Mouse (Mus musculus) embryonic facial prominence, embryonic 13.5 days (tissue): ENCODE results near the gene Itpr2. TPM values are rescaled to one million over a fixed set of nuclear protein-coding genes. Genes with fewer than 3 reads are reported as not detected.

ENCODE experiments used
- ATAC-seq: fragments of 200-750 bp; cut with Nextera tagmentation; 2 replicates; pipeline ENCODE4 v1.8.0; 2017; ENCODE audit warnings: low read depth; ENCODE audit not compliant: insufficient number of reproducible peaks, insufficient read depth, low FRiP score, low TSS enrichment
- H3K27ac ChIP-seq: fragments of 300-500 bp; sonication (generic); 2 replicates; pipeline ENCODE4 v1.5.1; 2015; ENCODE audit warnings: moderate library complexity, mild to moderate bottlenecking, inconsistent platforms
- H3K27me3 ChIP-seq: fragments of 300-500 bp; sonication (generic); 2 replicates; pipeline ENCODE4 v1.6.1; 2015; ENCODE audit warnings: mild to moderate bottlenecking, inconsistent platforms
- H3K36me3 ChIP-seq: fragments of 300-500 bp; sonication (generic); 2 replicates; pipeline ENCODE4 v1.6.1; 2015; ENCODE audit warnings: mild to moderate bottlenecking, inconsistent platforms
- H3K4me1 ChIP-seq: fragments of 300-500 bp; sonication (generic); 2 replicates; pipeline ENCODE4 v1.6.1; 2015; ENCODE audit warnings: inconsistent platforms
- H3K4me2 ChIP-seq: fragments of 300-500 bp; sonication (generic); 2 replicates; pipeline ENCODE4 v1.6.1; 2015; ENCODE audit warnings: moderate library complexity, mild to moderate bottlenecking, inconsistent platforms
- H3K4me3 ChIP-seq: fragments of 300-500 bp; sonication (generic); 2 replicates; pipeline ENCODE4 v1.5.1; 2015; ENCODE audit warnings: mild to moderate bottlenecking, inconsistent platforms
- H3K9ac ChIP-seq: fragments of 300-500 bp; sonication (generic); 2 replicates; pipeline ENCODE4 v1.6.1; 2015; ENCODE audit warnings: mild to moderate bottlenecking, inconsistent platforms
- H3K9me3 ChIP-seq: fragments of 300-500 bp; sonication (generic); 2 replicates; pipeline ENCODE4 v1.6.1; 2016; ENCODE audit warnings: inconsistent platforms
- WGBS: fragments of 180-500 bp; shearing (Covaris S2); methylation state at CpG from one replicate; pipeline ENCODE4 v1.1.7; 2015; ENCODE audit warnings: mixed read lengths; 5-methylcytosine and 5-hydroxymethylcytosine counted together
- polyA plus RNA-seq: library from polyadenylated mRNA; unstranded; fragments of >200 nt; fragmentation: Nextera tagmentation; extraction: Ambion mirVana; gene quantifications from 2 replicates; pipeline ENCODE4 v1.2.1, GENCODE M21; 2015

Gene Itpr2
- polyA plus RNA-seq: 8.8 and 9.3 TPM in 2 replicates

GRCm38 (mm10) chr6:146501866-146502804, at the start of gene Itpr2:
TSS of gene Itpr2 (minus strand) at chr6:146502223.
- ATAC-seq: peak; percentile 85
- peak within 1 kb of the TSS; percentile 33; the same call in 1 of the 2 replicates for H3K27ac ChIP-seq

GRCm38 (mm10) chr6:146551326-146551725, 49.3 kb upstream of the Itpr2 start:
- H3K27me3 ChIP-seq: no peaks in the 10 kb centered on the region
- no peak overlapping the region for H3K4me2 ChIP-seq
- no peak overlapping the region for H3K9ac ChIP-seq
- H3K4me1 ChIP-seq: no peaks in the 10 kb centered on the region
- no peak overlapping the region for H3K27ac ChIP-seq
- peaks cover 78% of the 10 kb centered on the region for H3K36me3 ChIP-seq
- H3K9me3 ChIP-seq: no peaks in the 10 kb centered on the region
- ATAC-seq: no peak
- H3K4me3 ChIP-seq: no peak overlapping the region

More at GRCm38 (mm10) chr6:146501866-146502804, at the start of gene Itpr2:
- Histone ChIP-seq H3K4me3 (peak within 1 kb of the TSS; percentile 61), H3K27me3 (peaks cover 11% of the 10 kb centered on the region; the same call in 1 of the 2 replicates), H3K4me2 (peak within 1 kb of the TSS; percentile 98), H3K9me3 (no peaks in the 10 kb centered on the region), H3K9ac (peak within 1 kb of the TSS; percentile 76), H3K36me3 (no peaks in the 10 kb centered on the region), H3K4me1 (peaks cover 7% of the 10 kb centered on the region; the same call in 1 of the 2 replicates)
- WGBS: under 1% methylated on average over 68 of the region's 70 CpGs

GRCm38 (mm10) chr6:146550421-146550820, 48.4 kb upstream of the Itpr2 start:
- no peaks in the 10 kb centered on the region for H3K27me3 ChIP-seq
- no peaks in the 10 kb centered on the region for H3K4me1 ChIP-seq
- H3K27ac ChIP-seq: no peak overlapping the region
- no peaks in the 10 kb centered on the region for H3K9me3 ChIP-seq
- 93% methylated on average over 2 of the region's 2 CpGs for WGBS
- ATAC-seq: no peak
- H3K4me2 ChIP-seq: no peak overlapping the region
- H3K4me3 ChIP-seq: no peak overlapping the region
- H3K9ac ChIP-seq: no peak overlapping the region
- H3K36me3 ChIP-seq: peaks cover 75% of the 10 kb centered on the region

GRCm38 (mm10) chr6:146545289-146545865, 43.4 kb upstream of the Itpr2 start:
- ATAC-seq: no peak
- H3K9ac ChIP-seq: no peak overlapping the region
- H3K9me3 ChIP-seq: no peaks in the 10 kb centered on the region
- WGBS: 71% methylated on average over 4 of the region's 5 CpGs
- no peak overlapping the region for H3K4me3 ChIP-seq
- H3K36me3 ChIP-seq: peaks cover 35% of the 10 kb centered on the region
- H3K27ac ChIP-seq: no peak overlapping the region
- no peaks in the 10 kb centered on the region for H3K4me1 ChIP-seq
- H3K27me3 ChIP-seq: no peaks in the 10 kb centered on the region
- no peak overlapping the region for H3K4me2 ChIP-seq

- peaks cover 29% of the 10 kb centered on the region for H3K36me3 ChIP-seq
- no peak overlapping the region for H3K27ac ChIP-seq
- no peak overlapping the region for H3K4me2 ChIP-seq
- H3K9ac ChIP-seq: no peak overlapping the region
- H3K9me3 ChIP-seq: no peaks in the 10 kb centered on the region
- H3K4me1 ChIP-seq: no peaks in the 10 kb centered on the region
- no peak for ATAC-seq
- no peak overlapping the region for H3K4me3 ChIP-seq
- 91% methylated on average over 1 of the region's 1 CpGs for WGBS
- H3K27me3 ChIP-seq: no peaks in the 10 kb centered on the region
Measured at GRCm38 (mm10) chr6:146544622-146545021, 42.6 kb upstream of the Itpr2 start.

- no peaks in the 10 kb centered on the region for H3K27me3 ChIP-seq
- H3K4me2 ChIP-seq: no peak overlapping the region
- H3K9ac ChIP-seq: no peak overlapping the region
- H3K27ac ChIP-seq: no peak overlapping the region
- no peaks in the 10 kb centered on the region for H3K4me1 ChIP-seq
- no peaks in the 10 kb centered on the region; the same call in 1 of the 2 replicates for H3K9me3 ChIP-seq
- no peak overlapping the region for H3K4me3 ChIP-seq
- no peaks in the 10 kb centered on the region for H3K36me3 ChIP-seq
- ATAC-seq: no peak
- 87% methylated on average over 3 of the region's 3 CpGs for WGBS
Measured at GRCm38 (mm10) chr6:146540386-146540785, 38.4 kb upstream of the Itpr2 start.

- Histone ChIP-seq H3K4me1 (no peaks in the 10 kb centered on the region), H3K4me2 (no peak overlapping the region), H3K9me3 (no peaks in the 10 kb centered on the region; the same call in 1 of the 2 replicates), H3K4me3 (no peak overlapping the region), H3K9ac (no peak overlapping the region), H3K36me3 (no peaks in the 10 kb centered on the region), H3K27me3 (no peaks in the 10 kb centered on the region), H3K27ac (no peak overlapping the region)
- WGBS: 64% methylated on average over 4 of the region's 4 CpGs
- ATAC-seq: no peak
Measured at GRCm38 (mm10) chr6:146538661-146539060, 36.6 kb upstream of the Itpr2 start.

- Histone ChIP-seq H3K4me2 (no peak overlapping the region), H3K9me3 (no peaks in the 10 kb centered on the region; the same call in 1 of the 2 replicates), H3K36me3 (no peaks in the 10 kb centered on the region), H3K27ac (no peak overlapping the region), H3K9ac (no peak overlapping the region), H3K4me3 (no peak overlapping the region), H3K4me1 (no peaks in the 10 kb centered on the region), H3K27me3 (no peaks in the 10 kb centered on the region)
- WGBS: 60% methylated on average over 2 of the region's 2 CpGs
- ATAC-seq: no peak
Measured at GRCm38 (mm10) chr6:146538071-146538470, 36.0 kb upstream of the Itpr2 start.

GRCm38 (mm10) chr6:146537111-146537510, 35.1 kb upstream of the Itpr2 start:
- Histone ChIP-seq H3K4me1 (no peaks in the 10 kb centered on the region), H3K27me3 (no peaks in the 10 kb centered on the region), H3K9ac (no peak overlapping the region), H3K4me2 (no peak overlapping the region), H3K9me3 (no peaks in the 10 kb centered on the region; the same call in 1 of the 2 replicates), H3K36me3 (no peaks in the 10 kb centered on the region), H3K4me3 (no peak overlapping the region), H3K27ac (no peak overlapping the region)
- 83% methylated on average over 4 of the region's 4 CpGs for WGBS
- ATAC-seq: no peak

- H3K27ac ChIP-seq: no peak overlapping the region
- WGBS: 87% methylated on average over 5 of the region's 5 CpGs
- H3K9ac ChIP-seq: no peak overlapping the region
- H3K36me3 ChIP-seq: no peaks in the 10 kb centered on the region
- H3K4me1 ChIP-seq: no peaks in the 10 kb centered on the region
- H3K27me3 ChIP-seq: no peaks in the 10 kb centered on the region
- H3K4me3 ChIP-seq: no peak overlapping the region
- no peak overlapping the region for H3K4me2 ChIP-seq
- no peaks in the 10 kb centered on the region; the same call in 1 of the 2 replicates for H3K9me3 ChIP-seq
- no peak for ATAC-seq
Measured at GRCm38 (mm10) chr6:146535501-146535900, 33.5 kb upstream of the Itpr2 start.

- Histone ChIP-seq H3K27me3 (no peaks in the 10 kb centered on the region), H3K36me3 (no peaks in the 10 kb centered on the region), H3K4me1 (0 out of 2 replicates have a peak, but pooled peaks cover 4% of the 10 kb centered on the region), H3K27ac (no peak overlapping the region), H3K9me3 (no peaks in the 10 kb centered on the region; the same call in 1 of the 2 replicates), H3K4me2 (no peak overlapping the region), H3K4me3 (no peak overlapping the region), H3K9ac (no peak overlapping the region)
- no peak for ATAC-seq
- 84% methylated on average over 4 of the region's 4 CpGs for WGBS
Measured at GRCm38 (mm10) chr6:146533146-146533545, 31.1 kb upstream of the Itpr2 start.
